Mouse (Mus musculus) forebrain, embryonic 16.5 days (tissue): ENCODE data around the gene Nkiras1. TPM values are rescaled to one million over a fixed set of nuclear protein-coding genes. Genes with fewer than 3 reads are reported as not detected.
"Not testable (repeated sequence)": the region's sequence is repeated elsewhere in the genome, so short reads cannot be mapped to it uniquely, and the experiment has no call there.

Source experiments
- ATAC-seq: fragments of 200-750 bp; cut with Nextera tagmentation; 2 replicates; pipeline ENCODE4 v1.8.0; 2017; ENCODE audit warnings: mild to moderate bottlenecking, moderate library complexity
- H3K27ac ChIP-seq: fragments of 300-500 bp; sonication (generic); 2 replicates; pipeline ENCODE4 v1.5.1; 2014; ENCODE audit warnings: low read length, control low read depth
- H3K27me3 ChIP-seq: fragments of 300-500 bp; sonication (generic); replicated peaks from 2 replicates; pipeline ENCODE4 v1.6.1; 2014; ENCODE audit warnings: low read length; ENCODE audit not compliant: control insufficient read depth, insufficient read depth
- H3K36me3 ChIP-seq: fragments of 300-500 bp; sonication (generic); 2 replicates; pipeline ENCODE4 v1.6.1; 2014; ENCODE audit not compliant: control insufficient read depth, insufficient read depth
- H3K4me1 ChIP-seq: fragments of 300-500 bp; sonication (generic); replicated peaks from 2 replicates; pipeline ENCODE4 v1.6.1; 2014; ENCODE audit warnings: low read length; ENCODE audit not compliant: control insufficient read depth, insufficient read depth
- H3K4me2 ChIP-seq: fragments of 300-500 bp; sonication (generic); 2 replicates; pipeline ENCODE4 v1.6.1; 2014; ENCODE audit warnings: mild to moderate bottlenecking, low read length, control low read depth
- H3K4me3 ChIP-seq: fragments of 300-500 bp; sonication (generic); replicated peaks from 2 replicates; pipeline ENCODE4 v1.5.1; 2014; ENCODE audit warnings: mild to moderate bottlenecking, low read length, control low read depth
- H3K9ac ChIP-seq: fragments of 300-500 bp; sonication (generic); replicated peaks from 2 replicates; pipeline ENCODE4 v1.6.1; 2014; ENCODE audit warnings: low read depth, low read length, control low read depth
- H3K9me3 ChIP-seq: fragments of 300-500 bp; sonication (generic); 2 replicates; pipeline ENCODE4 v1.6.1; 2016; ENCODE audit warnings: low read length; ENCODE audit not compliant: control insufficient read depth
- WGBS: fragments of 180-500 bp; shearing (Covaris S2); extraction: QIAGEN DNeasy Blood & Tissue Kit; methylation state at CpG from one replicate; pipeline ENCODE4 v1.1.7; 2014; 5-methylcytosine and 5-hydroxymethylcytosine counted together
- polyA plus RNA-seq: library from polyadenylated mRNA; unstranded; fragments of >200 nt; fragmentation: Nextera tagmentation; extraction: Ambion mirVana; gene quantifications from 2 replicates; pipeline ENCODE4 v1.2.1, GENCODE M21; 2015

The Nkiras1 gene
- polyA plus RNA-seq, 1 experiment from 2014 or later, result 36.2 TPM

- H3K9me3 ChIP-seq, H3K36me3 ChIP-seq, ATAC-seq, H3K4me3 ChIP-seq, H3K4me2 ChIP-seq, H3K4me1 ChIP-seq, H3K9ac ChIP-seq, H3K27ac ChIP-seq, H3K27me3 ChIP-seq: not testable (repeated sequence)
- WGBS, result 96% methylated on average over 2 of the region's 2 CpGs
Observed at GRCm38 (mm10) chr14:18236496-18237235, 34.3 kb upstream of the Nkiras1 start.

GRCm38 (mm10) chr14:18237381-18237780 is 33.6 kb upstream of the Nkiras1 start:
- no peak for ATAC-seq

GRCm38 (mm10) chr14:18238131-18238749 is 32.7 kb upstream of the Nkiras1 start:
- under 1% methylated on average over 49 of the region's 71 CpGs for WGBS

More at GRCm38 (mm10) chr14:18237381-18237780, 33.6 kb upstream of the Nkiras1 start:
- H3K4me3 ChIP-seq, result no peak overlapping the region
- 55% methylated on average over 4 of the region's 4 CpGs for WGBS
- H3K27ac ChIP-seq, result no peak overlapping the region
- no peak overlapping the region; the same call in 1 of the 2 replicates for H3K4me2 ChIP-seq
- H3K27me3 ChIP-seq, result no peaks in the 10 kb centered on the region
- no peaks in the 10 kb centered on the region for H3K9me3 ChIP-seq
- H3K36me3 ChIP-seq, result no peaks in the 10 kb centered on the region
- H3K9ac ChIP-seq, result no peak overlapping the region
- peaks cover 6% of the 10 kb centered on the region; the same call in 1 of the 2 replicates for H3K4me1 ChIP-seq

GRCm38 (mm10) chr14:18238750-18239731 is 31.9 kb upstream of the Nkiras1 start, which contains the start of gene Nr1d2:
Gene Nr1d2, minus strand, starts transcription at chr14:18239127.
- peak within 1 kb of the TSS; percentile 74 for H3K9ac ChIP-seq
- H3K27ac ChIP-seq, result peak within 1 kb of the TSS; percentile 81
- no peaks in the 10 kb centered on the region for H3K27me3 ChIP-seq
- H3K36me3 ChIP-seq, result no peaks in the 10 kb centered on the region
- ATAC-seq, result peak; percentile 87
- peak within 1 kb of the TSS; percentile 93 for H3K4me3 ChIP-seq
- under 1% methylated on average over 55 of the region's 66 CpGs for WGBS
- H3K4me1 ChIP-seq, result peaks cover 6% of the 10 kb centered on the region; the same call in 1 of the 2 replicates
- H3K9me3 ChIP-seq, result no peaks in the 10 kb centered on the region
- H3K4me2 ChIP-seq, result peak within 1 kb of the TSS; percentile 75

More at GRCm38 (mm10) chr14:18238131-18238749, 32.7 kb upstream of the Nkiras1 start:
- Histone ChIP-seq H3K9ac (peak overlapping the region; percentile 74), H3K27ac (peak overlapping the region; percentile 81), H3K27me3 (no peaks in the 10 kb centered on the region), H3K4me3 (peak overlapping the region; percentile 93), H3K4me2 (peak overlapping the region; percentile 75), H3K9me3 (no peaks in the 10 kb centered on the region), H3K36me3 (no peaks in the 10 kb centered on the region), H3K4me1 (peaks cover 6% of the 10 kb centered on the region; the same call in 1 of the 2 replicates)
- peak; percentile 95 for ATAC-seq

- Histone ChIP-seq H3K36me3 (no peaks in the 10 kb centered on the region), H3K4me1 (peaks cover 6% of the 10 kb centered on the region; the same call in 1 of the 2 replicates), H3K27me3 (no peaks in the 10 kb centered on the region), H3K27ac (no peak overlapping the region), H3K9me3 (no peaks in the 10 kb centered on the region), H3K9ac (no peak overlapping the region), H3K4me3 (no peak overlapping the region), H3K4me2 (no peak overlapping the region)
- ATAC-seq, result no peak
- WGBS, result 72% methylated on average over 7 of the region's 7 CpGs
Observed at GRCm38 (mm10) chr14:18240132-18240531, 30.8 kb upstream of the Nkiras1 start.

- H3K4me3 ChIP-seq, result no peak overlapping the region
- no peaks in the 10 kb centered on the region for H3K9me3 ChIP-seq
- no peak for ATAC-seq
- H3K4me2 ChIP-seq, result no peak overlapping the region
- H3K27me3 ChIP-seq, result no peaks in the 10 kb centered on the region
- H3K36me3 ChIP-seq, result no peaks in the 10 kb centered on the region
- peaks cover 6% of the 10 kb centered on the region; the same call in 1 of the 2 replicates for H3K4me1 ChIP-seq
- no peak overlapping the region for H3K27ac ChIP-seq
- WGBS, result 88% methylated on average over 4 of the region's 4 CpGs
- H3K9ac ChIP-seq, result no peak overlapping the region
Observed at GRCm38 (mm10) chr14:18241786-18242185, 29.1 kb upstream of the Nkiras1 start.

- H3K4me3 ChIP-seq, result no peak overlapping the region
Observed at GRCm38 (mm10) chr14:18242638-18243130, 28.3 kb upstream of the Nkiras1 start.

GRCm38 (mm10) chr14:18261203-18261602 is 9.7 kb upstream of the Nkiras1 start:
- Histone ChIP-seq H3K27me3 (no peaks in the 10 kb centered on the region), H3K4me3 (no peak overlapping the region), H3K9me3 (no peaks in the 10 kb centered on the region), H3K4me2 (no peak overlapping the region), H3K36me3 (0 out of 2 replicates have a peak, but pooled peaks cover 4% of the 10 kb centered on the region), H3K9ac (no peak overlapping the region), H3K4me1 (peaks cover 3% of the 10 kb centered on the region; the same call in 1 of the 2 replicates), H3K27ac (no peak overlapping the region)
- ATAC-seq, result no peak
- 90% methylated on average over 3 of the region's 3 CpGs for WGBS

More at GRCm38 (mm10) chr14:18242638-18243130, 28.3 kb upstream of the Nkiras1 start:
- 0 out of 2 replicates have a peak, but pooled peaks cover 1% of the 10 kb centered on the region for H3K27me3 ChIP-seq
- no peak overlapping the region for H3K27ac ChIP-seq
- no peaks in the 10 kb centered on the region for H3K9me3 ChIP-seq
- WGBS, result 86% methylated on average over 21 of the region's 21 CpGs
- no peak overlapping the region for H3K4me2 ChIP-seq
- no peaks in the 10 kb centered on the region for H3K36me3 ChIP-seq
- H3K4me1 ChIP-seq, result peaks cover 2% of the 10 kb centered on the region; the same call in 1 of the 2 replicates
- H3K9ac ChIP-seq, result no peak overlapping the region
- ATAC-seq, result no peak
